Mouse (Mus musculus) kidney, postnatal 0 days (tissue): ENCODE measurements around the gene Nkain4. TPM values are rescaled to one million over a fixed set of nuclear protein-coding genes. Genes with fewer than 3 reads are reported as not detected.

Experiments
- ATAC-seq: fragments of 200-750 bp; cut with Nextera tagmentation; replicated peaks from 2 replicates; pipeline ENCODE4 v1.8.0; 2017; ENCODE audit warnings: low read depth, moderate number of reproducible peaks, moderate TSS enrichment, moderate library complexity; ENCODE audit not compliant: low FRiP score
- DNase-seq: peaks from one replicate; pipeline ENCODE4 v3.0.0-alpha.2; 2016; ENCODE audit warnings: low spot score
- H3K27ac ChIP-seq: fragments of 300-500 bp; sonication (generic); 2 replicates; pipeline ENCODE4 v1.5.1; 2014; ENCODE audit warnings: mild to moderate bottlenecking
- H3K27me3 ChIP-seq: fragments of 300-500 bp; sonication (generic); 2 replicates; pipeline ENCODE4 v1.6.1; 2014; ENCODE audit warnings: low read length, mixed read lengths; ENCODE audit not compliant: insufficient read depth
- H3K36me3 ChIP-seq: fragments of 300-500 bp; sonication (generic); 2 replicates; pipeline ENCODE4 v1.6.1; 2014; ENCODE audit warnings: low read length, mixed read lengths; ENCODE audit not compliant: insufficient read depth
- H3K4me1 ChIP-seq: fragments of 300-500 bp; sonication (generic); replicated peaks from 2 replicates; pipeline ENCODE4 v1.6.1; 2014; ENCODE audit warnings: antibody characterized with exemption, low read length, mixed read lengths; ENCODE audit not compliant: insufficient read depth
- H3K4me2 ChIP-seq: fragments of 300-500 bp; sonication (generic); 2 replicates; pipeline ENCODE4 v1.6.1; 2014; ENCODE audit warnings: mild to moderate bottlenecking, low read length, moderate library complexity, mixed read lengths
- H3K4me3 ChIP-seq: fragments of 300-500 bp; sonication (generic); replicated peaks from 2 replicates; pipeline ENCODE4 v1.5.1; 2014; ENCODE audit warnings: low read depth, low read length
- H3K9ac ChIP-seq: fragments of 300-500 bp; sonication (generic); 2 replicates; pipeline ENCODE4 v1.6.1; 2014; ENCODE audit warnings: low read depth, low read length
- H3K9me3 ChIP-seq: fragments of 300-500 bp; sonication (generic); replicated peaks from 2 replicates; pipeline ENCODE4 v1.6.1; 2016; ENCODE audit warnings: low read length, inconsistent platforms, mixed read lengths
- CTCF ChIP-seq: IDR thresholded peaks from 2 replicates; pipeline ENCODE4 v1.5.1; 2016; ENCODE audit warnings: antibody characterized with exemption, low read depth, mild to moderate bottlenecking, moderate library complexity
- WGBS: fragments of 180-500 bp; shearing (Covaris S2); extraction: QIAGEN DNeasy Blood & Tissue Kit; methylation state at CpG from one replicate; pipeline ENCODE4 v1.1.7; 2014; 5-methylcytosine and 5-hydroxymethylcytosine counted together
- polyA plus RNA-seq: library from polyadenylated mRNA; unstranded; fragments of >200 nt; fragmentation: Nextera tagmentation; extraction: Ambion mirVana; gene quantifications from 2 replicates; pipeline ENCODE4 v1.2.1, GENCODE M21; 2015

The Nkain4 gene
- polyA plus RNA-seq: 24.1 and 26.6 TPM in 2 replicates

GRCm38 (mm10) chr2:180954061-180955047, at the start of gene Nkain4:
Gene Nkain4 (minus strand): TSS chr2:180954699.
- TF ChIP-seq CTCF: peak; percentile 22; the same call in 1 of the 2 replicates
- no peaks in the 10 kb centered on the region for H3K9me3 ChIP-seq
- 1% methylated on average over 51 of the region's 52 CpGs for WGBS
- H3K4me1 ChIP-seq: peaks cover 8% of the 10 kb centered on the region; the same call in 1 of the 2 replicates
- peak within 1 kb of the TSS; percentile 19; the same call in 1 of the 2 replicates for H3K27ac ChIP-seq
- peak within 1 kb of the TSS; percentile 91 for H3K4me2 ChIP-seq
- DNase-seq: peak; percentile 92
- ATAC-seq: peak; percentile 81
- no peaks in the 10 kb centered on the region for H3K27me3 ChIP-seq
- peak within 1 kb of the TSS; percentile 52 for H3K4me3 ChIP-seq
- no peaks in the 10 kb centered on the region for H3K36me3 ChIP-seq
- H3K9ac ChIP-seq: peak within 1 kb of the TSS; percentile 54

- ATAC-seq: no peak
- WGBS: 57% methylated on average over 3 of the region's 3 CpGs
- DNase-seq: no peak
Measured at GRCm38 (mm10) chr2:180996905-180997304, 42.4 kb upstream of the Nkain4 start.

GRCm38 (mm10) chr2:180996436-180996835, 41.9 kb upstream of the Nkain4 start:
- no peaks in the 10 kb centered on the region for H3K36me3 ChIP-seq
- no peak overlapping the region for H3K4me2 ChIP-seq
- H3K27me3 ChIP-seq: no peaks in the 10 kb centered on the region
- DNase-seq (peak; percentile 76), ATAC-seq (peak; percentile 48)
- H3K4me3 ChIP-seq: no peak overlapping the region
- no peak overlapping the region for H3K27ac ChIP-seq
- peak; percentile 93 for TF ChIP-seq CTCF
- 9% methylated on average over 5 of the region's 5 CpGs for WGBS
- H3K9me3 ChIP-seq: no peaks in the 10 kb centered on the region
- no peaks in the 10 kb centered on the region for H3K4me1 ChIP-seq
- H3K9ac ChIP-seq: no peak overlapping the region

More at GRCm38 (mm10) chr2:180996905-180997304, 42.4 kb upstream of the Nkain4 start:
- Histone ChIP-seq H3K27me3 (no peaks in the 10 kb centered on the region), H3K36me3 (no peaks in the 10 kb centered on the region), H3K9ac (no peak overlapping the region), H3K4me1 (no peaks in the 10 kb centered on the region), H3K9me3 (no peaks in the 10 kb centered on the region), H3K27ac (no peak overlapping the region), H3K4me3 (no peak overlapping the region), H3K4me2 (no peak overlapping the region)
- TF ChIP-seq CTCF: no peak

DNA sequence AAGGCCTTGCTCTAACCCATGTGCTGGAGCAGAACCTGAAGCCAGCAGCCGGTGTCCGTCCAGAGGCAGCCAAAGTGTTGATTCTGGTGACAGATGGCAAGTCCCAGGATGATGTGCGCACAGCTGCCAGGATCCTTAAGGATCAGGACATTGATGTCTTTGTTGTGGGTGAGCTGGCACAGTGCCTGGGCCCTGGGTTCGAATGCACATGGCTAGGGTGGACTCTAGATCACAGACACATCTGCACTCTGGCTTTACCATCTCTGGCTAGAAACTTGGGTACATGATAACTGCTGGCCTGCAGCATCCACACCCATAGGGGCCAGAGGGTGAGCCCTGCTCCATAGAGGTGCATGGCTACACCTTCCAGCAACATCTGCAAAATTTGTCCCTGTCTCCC, 41.0 kb upstream of the Nkain4 start:
- DNase-seq: no peak
- ATAC-seq: no peak
- Histone ChIP-seq H3K9ac (no peak overlapping the region), H3K27ac (no peak overlapping the region), H3K9me3 (no peaks in the 10 kb centered on the region), H3K4me3 (no peak overlapping the region), H3K4me2 (no peak overlapping the region), H3K4me1 (no peaks in the 10 kb centered on the region), H3K36me3 (no peaks in the 10 kb centered on the region), H3K27me3 (no peaks in the 10 kb centered on the region)
- no peak for TF ChIP-seq CTCF
- 79% methylated on average over 4 of the region's 4 CpGs for WGBS

DNA sequence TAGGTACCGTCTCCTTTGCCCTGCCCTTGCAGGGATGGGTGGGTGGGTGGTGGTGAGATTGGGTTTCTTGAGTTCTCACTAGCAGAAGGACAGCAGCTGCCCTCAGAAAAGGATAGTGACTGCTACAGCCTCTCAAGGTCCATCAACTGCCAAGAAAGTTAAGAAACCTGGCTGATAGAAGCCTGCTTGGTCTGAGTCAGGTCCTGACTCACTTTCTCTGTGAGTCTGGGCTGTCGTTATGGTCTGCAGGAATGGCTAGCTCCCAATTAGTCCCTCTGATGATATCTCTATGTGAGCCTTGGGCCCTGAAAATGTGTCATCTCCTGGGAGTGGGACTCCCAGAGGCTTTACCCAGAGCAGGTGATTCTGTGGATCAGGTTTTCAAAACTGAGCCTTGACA, 39.9 kb upstream of the Nkain4 start:
- Histone ChIP-seq H3K27me3 (no peaks in the 10 kb centered on the region), H3K4me2 (no peak overlapping the region), H3K9ac (no peak overlapping the region), H3K9me3 (no peaks in the 10 kb centered on the region), H3K27ac (no peak overlapping the region), H3K4me1 (no peaks in the 10 kb centered on the region), H3K36me3 (no peaks in the 10 kb centered on the region), H3K4me3 (no peak overlapping the region)
- no peak for DNase-seq
- no peak for TF ChIP-seq CTCF
- 75% methylated on average over 2 of the region's 2 CpGs for WGBS
- ATAC-seq: no peak

GRCm38 (mm10) chr2:180990347-180990746, 35.8 kb upstream of the Nkain4 start:
- ATAC-seq: no peak

More at GRCm38 (mm10) chr2:180990347-180990746, 35.8 kb upstream of the Nkain4 start:
- H3K9ac ChIP-seq: no peak overlapping the region
- no peaks in the 10 kb centered on the region for H3K36me3 ChIP-seq
- no peak overlapping the region for H3K27ac ChIP-seq
- H3K27me3 ChIP-seq: no peaks in the 10 kb centered on the region
- TF ChIP-seq CTCF: no peak
- no peak overlapping the region for H3K4me3 ChIP-seq
- WGBS: 82% methylated on average over 4 of the region's 4 CpGs
- DNase-seq: no peak
- H3K4me1 ChIP-seq: no peaks in the 10 kb centered on the region
- no peaks in the 10 kb centered on the region for H3K9me3 ChIP-seq
- H3K4me2 ChIP-seq: no peak overlapping the region
